Mouse (Mus musculus) ES-E14 (cell line): Measurements from ENCODE around the gene Tmem255a.

ENCODE experiments used
- CHD2 ChIP-seq: IDR thresholded peaks from 2 replicates; pipeline ENCODE4 v1.6.1; 2014; ENCODE audit warnings: mild to moderate bottlenecking, low read depth, low read length, inconsistent platforms
- HCFC1 ChIP-seq: IDR thresholded peaks from 2 replicates; pipeline ENCODE4 v1.6.1; 2012; ENCODE audit warnings: low read length, inconsistent platforms, borderline replicate concordance; ENCODE audit not compliant: insufficient read depth
- MAFK ChIP-seq: IDR thresholded peaks from 2 replicates; pipeline ENCODE4 v1.6.1; 2014; ENCODE audit warnings: mild to moderate bottlenecking, low read depth, low read length, inconsistent platforms; ENCODE audit not compliant: insufficient read depth
- ZC3H11A ChIP-seq: IDR thresholded peaks from 2 replicates; pipeline ENCODE4 v1.6.1; 2012; ENCODE audit warnings: low read depth, mild to moderate bottlenecking, inconsistent platforms, low read length, borderline replicate concordance
- ZNF384 ChIP-seq: IDR thresholded peaks from 2 replicates; pipeline ENCODE4 v1.6.1; 2012; ENCODE audit warnings: low read depth, low read length, inconsistent platforms

- TF ChIP-seq CHD2 = no peak
- TF ChIP-seq ZC3H11A = no peak
- no peak for TF ChIP-seq MAFK
- no peak for TF ChIP-seq HCFC1
- no peak for TF ChIP-seq ZNF384
Measured at GRCm38 (mm10) chrX:38190458-38190764, 61.8 kb downstream of the Tmem255a start.
